Mouse (Mus musculus) regulatory T cell (primary cell): ENCODE data around the gene Tent5b.

Source experiments
- in situ Hi-C: fragments of 300-600 bp; cut with MboI, MseI; formaldehyde crosslinking; loops from one replicate; pipeline ENCODE4 v1.15.1; 2025; ENCODE audit warnings: high pct_unique_total_duplicates

The Tent5b gene

DNA sequence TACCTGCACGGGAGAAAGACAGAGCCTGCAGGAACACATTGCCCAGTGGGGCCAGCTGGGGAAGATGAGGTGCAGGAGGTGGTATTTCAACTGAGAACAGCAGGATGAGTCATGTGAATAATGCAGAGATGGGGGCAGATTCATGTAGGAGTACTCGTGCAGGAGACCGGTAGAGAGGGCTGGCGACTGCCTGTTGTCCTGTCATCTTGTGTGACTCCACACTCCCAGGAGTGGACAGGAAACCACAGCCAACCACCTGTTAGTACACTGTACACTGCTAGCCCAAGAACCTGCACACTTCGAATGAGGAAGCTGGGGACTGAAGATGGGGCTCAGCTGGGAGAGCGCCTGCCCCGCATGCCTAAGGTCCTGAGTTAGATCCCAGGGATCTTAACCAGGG is 21.6 kb downstream of the Tent5b start:
- in situ Hi-C loops = no loop called here

DNA sequence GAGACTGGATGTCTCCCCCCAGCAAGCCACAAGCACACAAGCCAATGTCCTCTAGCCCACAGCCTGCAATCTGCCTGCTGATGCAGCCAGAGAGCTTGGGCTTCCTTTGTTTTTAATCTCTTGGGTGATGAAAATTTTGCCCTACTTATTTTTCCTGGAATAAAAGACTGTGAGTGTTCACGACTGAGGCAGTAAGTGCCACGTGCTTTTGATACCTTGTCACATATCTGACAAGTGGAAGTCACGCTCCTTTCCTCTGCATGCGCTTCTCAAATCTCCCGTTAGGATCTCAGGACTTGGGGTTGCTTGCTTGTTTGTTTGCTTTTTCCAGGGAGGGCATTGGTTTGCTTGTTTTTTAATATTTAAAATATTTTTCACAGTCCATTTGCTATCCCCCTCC is 24.4 kb downstream of the Tent5b start:
- in situ Hi-C loops = no loop called here

DNA sequence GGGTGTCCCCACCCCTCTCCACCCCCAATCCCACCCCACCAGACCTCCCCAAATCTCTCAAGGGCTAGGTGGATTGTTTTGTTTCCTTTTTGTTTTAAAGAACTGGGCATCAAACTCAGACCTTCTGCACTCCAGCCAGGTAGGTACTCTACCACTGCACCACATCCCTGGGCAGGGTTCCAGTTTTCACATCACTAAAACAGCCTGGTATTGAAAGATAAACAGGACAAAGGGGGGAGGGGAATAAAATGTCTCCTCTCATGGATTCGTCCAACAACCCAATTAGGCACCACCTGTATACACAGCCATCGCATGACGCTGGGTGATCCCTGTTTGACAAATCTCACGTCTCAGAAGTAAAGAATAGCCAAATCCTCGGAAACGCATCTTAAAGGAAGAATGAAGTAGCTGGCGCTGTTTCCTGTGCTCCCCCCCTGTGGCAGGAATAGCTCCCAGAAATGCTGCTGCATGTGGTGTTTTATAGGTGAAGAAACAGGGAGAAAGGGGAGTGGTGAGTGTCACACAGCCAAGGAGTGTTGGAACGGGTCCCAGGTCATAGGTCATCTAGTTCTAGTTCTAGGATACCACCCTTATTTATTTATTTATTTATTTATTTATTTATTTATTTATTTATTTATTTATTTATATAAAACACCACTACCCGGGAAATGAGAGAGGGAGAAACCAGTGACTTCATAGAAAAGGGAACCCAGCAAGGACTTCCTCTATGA is 25.0 kb downstream of the Tent5b start:
- in situ Hi-C loops = loop anchor here (5.0 kb wide), 1 partner anchor 78 kb away; no protein-coding TSS in a partner anchor

- in situ Hi-C loops = loop anchor here (5.0 kb wide), 1 partner anchor 79 kb away; no protein-coding TSS in a partner anchor
Measured at GRCm38 (mm10) chr4:133506573-133506972, 26.6 kb downstream of the Tent5b start.

GRCm38 (mm10) chr4:133508990-133509389 is 29.1 kb downstream of the Tent5b start:
- in situ Hi-C loops = loop anchor here (5.0 kb wide), 1 partner anchor 82 kb away; no protein-coding TSS in a partner anchor

GRCm38 (mm10) chr4:133511050-133511449 is 31.1 kb downstream of the Tent5b start:
- in situ Hi-C loops = loop anchor here (5.0 kb wide), 1 partner anchor 39 kb away; no protein-coding TSS in a partner anchor

- in situ Hi-C loops = loop anchor here (5.0 kb wide), 1 partner anchor 40 kb away; no protein-coding TSS in a partner anchor
Measured at GRCm38 (mm10) chr4:133512511-133512910, 32.6 kb downstream of the Tent5b start.

GRCm38 (mm10) chr4:133512972-133513371 is 33.0 kb downstream of the Tent5b start:
- in situ Hi-C loops = loop anchor here (5.0 kb wide), 1 partner anchor 41 kb away; no protein-coding TSS in a partner anchor

DNA sequence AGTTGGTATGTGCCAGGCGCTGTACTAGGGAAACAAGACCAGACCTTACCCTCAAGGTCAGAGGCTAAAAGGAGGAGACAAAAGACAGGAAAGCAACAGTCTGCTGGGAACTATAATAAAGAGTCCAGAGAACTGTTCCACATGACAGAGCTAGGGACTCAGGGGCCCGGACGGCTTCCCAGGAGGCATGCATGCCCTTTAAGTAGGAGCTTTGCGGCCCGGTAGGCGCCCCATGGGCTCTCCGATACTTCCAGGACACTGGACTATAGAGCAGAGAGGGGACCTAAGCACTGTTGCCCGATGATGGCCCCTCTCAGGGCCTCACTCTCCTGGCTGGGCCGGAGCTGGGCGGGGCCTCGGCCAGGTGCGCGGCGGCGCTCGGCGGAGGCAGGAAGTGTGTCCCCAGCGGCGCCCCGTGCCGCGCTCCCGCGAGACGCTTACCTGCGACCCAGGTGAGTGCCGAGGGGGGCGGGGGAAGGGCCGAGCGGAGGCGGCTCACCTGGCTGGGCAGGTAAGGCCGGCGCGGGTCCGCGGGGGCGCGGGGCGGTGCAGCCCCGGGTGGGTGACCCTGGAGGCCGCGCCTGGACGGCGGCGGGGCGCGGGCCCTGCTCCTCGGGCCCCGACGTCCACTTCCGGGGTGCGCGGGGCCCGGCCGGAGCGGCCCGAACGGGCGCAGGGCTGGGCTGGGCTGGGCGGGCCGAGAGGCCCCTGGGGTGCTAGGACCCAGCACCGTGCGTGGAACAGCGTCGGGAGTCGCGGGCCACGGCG is 38.9 kb downstream of the Tent5b start, which contains the start of gene Kdf1:
Kdf1 (plus strand) TSS at position 363 of the 768 bp plus-strand sequence.
- in situ Hi-C loops = no loop called here

DNA sequence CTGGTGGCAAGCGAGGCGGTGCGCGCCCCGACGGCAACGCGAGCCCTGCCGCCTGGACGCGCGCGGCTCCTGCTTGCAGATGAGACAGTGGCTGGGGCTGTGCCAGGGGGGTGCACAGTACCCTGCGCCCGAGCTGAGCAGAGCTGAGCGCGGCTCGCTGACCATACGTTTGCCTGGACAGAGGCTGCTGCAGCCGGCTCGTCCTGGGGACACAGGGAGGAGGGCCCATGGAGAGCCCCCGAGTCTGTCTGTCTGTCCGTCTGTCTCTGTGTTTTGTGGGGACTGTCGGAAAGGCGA is 39.4 kb downstream of the Tent5b start:
- in situ Hi-C loops = no loop called here

DNA sequence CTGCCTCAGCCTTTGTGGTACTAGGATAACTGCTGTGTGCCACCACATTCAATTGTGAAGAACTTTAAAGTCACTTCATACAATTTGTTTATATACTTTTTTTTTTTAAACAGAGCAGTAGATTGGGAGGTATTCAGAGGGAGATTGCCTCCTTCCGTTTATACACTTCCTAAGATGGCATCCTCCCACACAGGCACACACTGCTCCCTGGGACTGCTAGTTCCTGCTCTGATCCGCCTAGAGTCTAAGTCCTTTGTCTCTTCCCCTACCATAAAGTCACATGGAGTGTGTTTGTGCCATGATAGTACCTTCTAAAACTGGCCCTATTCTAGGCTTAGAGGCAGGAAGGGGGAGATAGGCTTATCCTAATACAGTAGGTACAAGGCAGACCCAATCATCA is 41.6 kb downstream of the Tent5b start:
- in situ Hi-C loops = no loop called here

DNA sequence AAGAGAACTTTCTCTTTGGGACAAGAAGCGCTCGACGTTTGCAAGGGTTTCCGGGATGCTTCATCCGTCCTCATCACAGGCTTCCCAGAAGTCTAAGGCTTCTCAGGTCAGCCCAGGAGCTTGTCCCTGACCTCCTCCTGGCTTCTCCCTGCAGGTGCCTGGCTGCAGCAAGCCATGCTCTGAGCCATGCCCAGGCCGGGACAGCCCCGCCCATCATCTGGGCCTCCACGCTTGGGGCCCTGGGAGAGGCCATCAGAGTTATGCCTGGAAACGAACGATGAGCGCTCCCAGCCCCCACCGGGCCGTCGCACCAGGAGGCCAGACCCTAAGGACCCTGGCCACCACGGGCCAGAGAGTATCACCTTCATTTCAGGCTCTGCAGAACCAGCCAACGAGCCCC is 47.9 kb downstream of the Tent5b start:
- in situ Hi-C loops = no loop called here

GRCm38 (mm10) chr4:133532777-133533176 is 52.8 kb downstream of the Tent5b start:
- in situ Hi-C loops = no loop called here

DNA sequence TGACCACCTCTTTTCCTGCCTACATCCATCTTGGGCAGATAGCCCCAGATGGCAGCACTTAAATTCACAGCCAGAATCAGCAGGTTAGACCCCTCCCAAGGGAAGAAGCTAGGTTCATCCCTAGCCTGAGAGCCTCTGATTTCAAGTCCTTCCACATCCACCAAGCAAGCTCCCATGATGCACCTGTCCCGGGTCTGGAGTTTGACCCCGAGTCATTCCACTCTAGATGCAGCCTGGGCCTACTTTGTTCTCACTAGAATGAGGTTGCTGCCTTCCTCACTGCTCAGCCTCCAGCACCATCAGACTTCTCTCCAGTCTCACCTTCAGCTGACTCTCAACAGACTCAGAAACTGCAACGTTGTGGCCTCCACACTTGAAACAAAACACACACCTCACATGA is 56.1 kb downstream of the Tent5b start:
- in situ Hi-C loops = no loop called here

- in situ Hi-C loops = no loop called here
Measured at GRCm38 (mm10) chr4:133536652-133537051, 56.7 kb downstream of the Tent5b start.
